Mouse (Mus musculus): ENCODE results near the gene Zswim9.

Gene Zswim9

GRCm38 (mm10) chr7:13268749-13269260 is 9.7 kb downstream of the Zswim9 start:
- no peak for DNase-seq (ENCODE audit: low spot score)

- DNase-seq (ENCODE audit: low spot score), result peak; percentile 5
Observed at GRCm38 (mm10) chr7:13264396-13264795, 14.1 kb downstream of the Zswim9 start.

- no peak for DNase-seq (ENCODE audit: low spot score)
Observed at GRCm38 (mm10) chr7:13263851-13264250, 14.7 kb downstream of the Zswim9 start.

- no peak for DNase-seq (ENCODE audit: low spot score)
Observed at GRCm38 (mm10) chr7:13260746-13261700, 17.5 kb downstream of the Zswim9 start.

- DNase-seq (ENCODE audit: low spot score), result no peak
Observed at GRCm38 (mm10) chr7:13212720-13213119, 65.8 kb downstream of the Zswim9 start, which contains the start of gene Vmn1r89. TSS of gene Vmn1r89 (plus strand) at chr7:13213020.
